Mouse (Mus musculus): Measurements from ENCODE around the gene Lcmt2.
"Not testable (repeated sequence)": the region's sequence is repeated elsewhere in the genome, so short reads cannot be mapped to it uniquely, and the experiment has no call there.

Lcmt2 gene

DNA sequence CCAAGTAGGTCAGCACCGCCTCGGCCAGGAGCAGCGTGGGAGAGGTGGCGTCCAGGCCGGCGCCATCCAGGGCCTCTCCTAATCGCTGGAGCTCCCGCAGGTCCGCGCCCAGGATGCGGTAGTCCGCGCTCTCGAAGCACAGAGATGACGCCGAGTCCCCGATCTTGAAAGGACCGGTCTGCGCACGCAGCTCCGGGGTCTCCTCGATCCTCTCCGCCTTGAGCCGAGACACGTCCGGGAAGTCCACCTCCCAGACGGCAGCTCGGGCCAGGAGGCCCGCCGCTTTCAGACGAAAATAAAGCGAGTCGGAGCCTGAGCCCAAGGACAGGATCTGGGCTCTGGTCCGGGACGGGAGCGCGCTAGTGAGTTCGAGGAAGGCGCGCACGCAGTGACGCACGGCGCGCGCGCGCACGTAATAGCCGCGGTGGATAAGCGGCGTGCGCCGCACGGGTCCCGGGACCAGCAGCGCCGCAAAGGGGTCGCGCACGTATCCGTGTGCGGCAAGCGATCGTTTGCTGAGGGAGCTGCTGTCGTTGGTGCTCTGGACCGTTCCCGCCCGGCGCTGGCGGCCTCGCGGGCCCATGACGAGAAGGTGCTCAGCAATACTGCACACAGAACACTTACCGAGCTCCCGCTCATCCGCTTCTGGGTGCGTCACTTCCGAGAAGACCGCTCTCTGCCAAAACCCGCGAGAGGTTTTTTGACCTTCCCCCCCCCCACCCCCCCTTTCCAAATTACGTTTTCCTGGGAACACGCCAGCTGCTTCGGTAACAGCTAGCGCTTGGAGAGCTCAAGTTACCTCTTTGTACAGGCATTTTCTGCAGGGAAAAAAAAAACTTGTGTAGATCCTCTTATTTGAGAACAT is at the start of gene Lcmt2, which contains the start of gene Adal:
Gene Lcmt2 (minus strand): TSS at position 636 of the 865 bp plus-strand sequence.
Gene Adal (plus strand): TSS at position 411 of the 865 bp plus-strand sequence.
- peak; percentile 94 for DNase-seq

DNA sequence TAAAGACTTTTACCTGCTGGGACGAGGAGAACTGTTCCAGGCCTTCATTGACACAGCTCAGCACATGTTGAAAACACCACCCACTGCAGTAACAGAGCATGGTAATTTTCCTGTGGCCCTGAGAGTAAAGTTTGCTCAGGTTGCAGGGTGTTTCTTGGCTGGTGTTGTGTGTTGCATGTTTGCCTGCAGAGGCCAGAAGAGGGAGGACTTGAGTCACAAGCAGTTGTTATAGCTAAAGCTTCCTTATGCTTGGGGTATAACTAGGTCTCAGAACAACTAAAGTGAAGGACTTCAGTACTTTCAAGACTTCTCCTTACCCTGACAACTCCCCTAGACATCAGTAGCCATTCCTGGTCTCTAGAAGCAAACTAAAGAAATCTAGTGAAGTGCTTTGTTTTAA is 48.1 kb upstream of the Lcmt2 start:
- no peak for DNase-seq

DNA sequence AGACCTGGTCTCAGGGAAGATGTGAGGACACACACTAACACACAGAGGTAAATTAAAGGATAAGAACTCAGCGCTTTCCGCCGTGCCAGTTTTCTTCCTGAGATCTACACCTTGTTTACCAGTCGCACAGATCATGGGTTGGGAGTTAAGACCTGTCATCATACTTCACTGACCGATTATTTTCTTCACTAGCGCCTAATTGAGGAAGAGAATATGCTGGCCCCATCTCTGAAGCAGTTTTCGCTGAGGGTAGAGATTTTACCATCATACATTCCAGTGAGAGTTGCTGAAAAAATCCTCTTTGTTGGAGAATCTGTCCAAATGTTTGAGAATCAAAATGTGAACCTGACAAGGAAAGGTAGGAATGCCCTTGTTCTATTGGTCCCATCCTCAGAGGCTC is 43.7 kb upstream of the Lcmt2 start:
- DNase-seq = no peak

DNA sequence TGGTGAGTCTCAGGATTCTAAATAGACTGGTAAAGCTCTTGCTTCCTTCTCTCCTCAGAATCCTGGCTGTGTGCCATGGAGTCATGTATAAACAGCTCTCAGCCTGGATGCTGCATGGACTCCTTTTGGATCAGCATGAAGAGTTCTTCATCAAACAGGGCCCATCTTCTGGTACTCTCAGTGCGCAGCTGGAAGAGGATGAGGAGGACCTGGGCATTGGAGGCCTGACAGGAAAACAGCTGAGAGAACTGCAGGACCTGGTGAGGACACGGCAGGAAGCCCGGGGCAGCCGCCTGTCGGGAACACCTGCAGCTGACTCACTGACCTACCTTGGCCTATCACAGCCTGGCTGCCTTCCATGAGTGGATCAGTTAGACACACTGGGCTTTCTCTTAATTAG is 43.0 kb upstream of the Lcmt2 start:
- no peak for DNase-seq

DNA sequence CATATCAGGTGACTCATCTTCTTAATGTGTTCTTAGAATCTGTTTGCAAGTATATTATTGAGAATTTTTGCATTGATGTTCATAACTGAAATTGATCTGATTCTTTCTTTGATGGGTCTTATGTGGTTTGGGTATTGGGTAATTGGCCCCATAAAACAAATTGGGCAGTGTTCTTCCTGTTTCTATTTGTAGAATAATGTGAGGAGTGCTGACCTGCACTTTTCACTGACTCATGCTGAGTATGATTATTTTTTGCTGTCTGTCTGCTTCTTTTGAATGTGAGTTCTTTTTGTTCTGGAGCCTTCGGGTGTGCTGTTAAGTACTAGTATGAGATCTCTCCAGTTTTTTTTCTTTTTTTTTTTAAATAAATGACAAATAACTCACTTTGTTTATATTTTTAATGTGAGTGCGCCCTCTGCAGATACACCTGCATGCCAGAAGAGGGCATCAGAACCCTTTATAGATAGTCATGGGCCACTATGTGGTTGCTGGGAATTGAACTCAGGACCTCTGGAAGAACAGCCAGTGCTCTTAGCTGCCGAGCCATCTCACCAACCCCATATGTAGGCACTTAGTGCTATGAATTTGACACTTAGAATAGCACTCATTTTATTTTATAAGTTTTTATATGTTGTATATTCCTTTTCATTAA is 38.5 kb upstream of the Lcmt2 start:
- no peak for DNase-seq

DNA sequence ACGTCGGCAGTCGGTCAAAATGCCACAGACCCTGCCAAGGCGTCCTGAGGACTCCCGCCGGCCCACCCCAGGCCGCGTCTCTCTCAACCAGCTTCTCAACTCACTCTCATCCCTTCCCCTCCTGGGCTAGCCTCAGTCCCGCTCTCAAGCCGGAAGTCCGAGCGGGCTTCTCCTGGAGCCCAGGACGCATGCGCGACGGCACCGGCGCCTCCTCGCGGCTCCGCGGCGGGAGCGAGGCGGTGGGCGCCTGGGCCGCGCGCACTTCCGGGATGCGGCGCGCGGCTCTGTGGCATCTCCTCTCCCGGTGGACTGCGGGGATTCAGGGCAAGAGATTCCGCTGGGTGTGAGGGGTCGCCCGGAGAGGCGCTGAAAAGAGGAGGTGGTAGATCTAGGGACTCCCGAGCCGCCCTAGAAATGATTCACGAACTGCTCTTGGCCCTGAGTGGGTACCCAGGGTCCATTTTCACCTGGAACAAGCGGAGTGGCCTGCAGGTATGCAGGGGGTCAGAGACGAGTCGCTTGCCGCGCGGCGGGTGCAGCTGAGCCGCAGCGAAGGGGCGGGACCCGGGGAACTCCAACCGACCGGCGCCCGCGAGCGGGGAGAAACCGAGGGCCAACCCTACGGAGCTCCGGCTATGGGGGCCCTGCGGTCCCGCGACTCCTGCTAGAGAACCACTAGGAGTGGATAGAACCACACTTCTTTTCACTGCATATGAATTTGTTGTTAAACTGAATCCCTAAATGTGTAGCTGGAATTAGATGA is 30.7 kb upstream of the Lcmt2 start, which contains the start of gene Zscan29:
Gene Zscan29 (minus strand): TSS at position 146 of the 763 bp plus-strand sequence.
- DNase-seq = peak; percentile 86

DNA sequence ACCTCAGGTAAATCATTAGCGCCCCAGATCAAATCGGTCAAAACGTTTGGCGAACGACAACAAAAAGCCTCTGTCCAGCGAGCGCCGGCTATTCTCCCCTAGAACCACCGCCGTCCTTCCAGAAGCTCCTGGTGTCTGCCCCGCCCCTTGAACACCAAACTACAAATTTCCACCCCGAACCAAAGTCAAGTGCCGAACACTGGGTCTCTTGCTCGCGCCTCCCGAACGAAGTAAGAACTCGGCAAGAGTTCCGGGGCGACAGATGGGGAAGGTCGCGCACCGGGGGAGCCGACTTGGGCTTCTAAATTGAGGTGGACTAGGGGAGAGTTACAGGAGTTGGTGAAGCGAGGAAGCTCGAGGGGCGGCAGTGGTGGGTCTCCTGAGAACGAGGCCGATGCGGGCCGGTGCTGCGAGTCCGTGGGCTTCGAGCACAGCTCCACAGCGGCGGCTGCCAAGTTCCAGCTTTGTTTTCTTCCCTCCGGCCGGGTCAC is 30.1 kb upstream of the Lcmt2 start, which contains the start of gene Tubgcp4:
Gene Tubgcp4 (plus strand): TSS at position 174 of the 491 bp plus-strand sequence.
- no peak for DNase-seq

DNA sequence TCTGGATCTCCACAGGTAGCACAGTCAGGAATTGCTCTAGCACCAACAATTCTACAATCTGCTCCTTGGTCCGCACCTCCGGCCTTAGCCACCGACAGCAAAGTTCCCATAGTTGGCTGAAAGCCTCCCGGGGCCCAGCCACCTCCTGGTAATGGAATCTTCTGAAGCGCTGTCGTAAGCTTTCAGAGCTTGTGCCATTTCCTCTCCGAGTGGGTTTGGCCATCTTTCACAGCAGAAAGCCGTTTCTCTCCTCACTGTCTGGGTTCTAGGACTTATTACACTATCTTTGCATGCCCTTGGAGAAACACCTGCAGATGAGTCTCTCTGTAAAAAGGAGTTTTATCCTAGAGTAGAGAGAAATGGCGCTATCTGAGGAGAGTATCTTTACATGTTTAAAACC is 29.4 kb upstream of the Lcmt2 start:
- no peak for DNase-seq

DNA sequence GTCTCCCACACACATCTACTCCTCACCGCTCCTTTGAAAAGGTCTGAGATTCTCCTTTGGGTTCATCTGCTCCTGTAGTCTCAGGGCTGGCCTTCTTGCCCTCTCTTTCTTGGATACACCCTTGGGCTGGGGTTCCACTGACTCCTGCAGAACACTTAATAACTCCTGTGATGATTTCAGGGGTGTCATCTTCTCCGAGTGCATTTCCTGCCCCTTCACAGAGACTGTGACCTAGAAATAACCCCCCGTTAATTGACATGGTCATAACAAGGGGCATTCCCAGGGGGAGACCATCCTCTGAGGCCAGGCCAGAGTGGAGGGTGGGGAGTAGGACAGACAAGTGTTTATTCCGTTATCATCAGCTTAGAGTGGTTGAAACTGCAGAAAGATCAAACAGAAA is 28.7 kb upstream of the Lcmt2 start:
- DNase-seq = no peak

DNA sequence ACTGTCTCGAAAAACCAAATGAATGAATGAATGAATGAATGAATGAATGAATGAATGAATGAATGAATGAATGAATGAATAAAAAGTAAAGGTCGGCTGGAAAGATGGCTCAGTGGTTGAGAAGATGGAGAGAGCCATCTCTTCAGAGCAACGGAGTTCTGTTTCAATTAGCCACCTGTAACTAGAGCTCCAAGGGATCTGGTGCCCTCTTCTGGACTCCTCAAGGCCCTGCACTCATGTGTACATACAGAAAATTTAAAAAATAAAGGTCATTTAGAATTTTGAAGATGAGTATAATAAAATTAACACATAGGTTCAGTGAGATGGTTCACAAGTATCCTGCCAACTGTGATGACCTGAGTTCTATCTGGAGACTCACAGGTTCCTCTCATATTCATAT is 12.6 kb upstream of the Lcmt2 start:
- DNase-seq = no peak

DNA sequence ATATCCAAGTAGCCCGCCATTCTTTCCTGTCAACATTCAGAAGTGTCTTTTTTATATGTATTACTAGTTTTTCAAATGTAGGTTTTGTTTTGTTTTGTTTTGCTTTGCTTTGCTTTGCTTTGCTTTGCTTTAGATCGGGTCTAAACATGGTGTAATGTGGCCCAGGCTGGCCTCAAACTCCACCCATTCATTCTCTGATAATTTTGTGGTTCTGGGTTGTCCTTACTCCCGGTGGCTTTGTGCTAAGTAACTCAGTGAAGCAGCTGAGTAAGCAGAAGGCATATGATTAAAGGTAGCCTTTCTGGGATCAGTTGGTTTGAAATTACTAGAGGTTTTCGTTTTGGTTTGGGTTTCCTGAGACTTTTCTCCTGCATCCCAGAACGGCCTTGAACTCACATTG is 9.2 kb upstream of the Lcmt2 start:
- DNase-seq = no peak

DNA sequence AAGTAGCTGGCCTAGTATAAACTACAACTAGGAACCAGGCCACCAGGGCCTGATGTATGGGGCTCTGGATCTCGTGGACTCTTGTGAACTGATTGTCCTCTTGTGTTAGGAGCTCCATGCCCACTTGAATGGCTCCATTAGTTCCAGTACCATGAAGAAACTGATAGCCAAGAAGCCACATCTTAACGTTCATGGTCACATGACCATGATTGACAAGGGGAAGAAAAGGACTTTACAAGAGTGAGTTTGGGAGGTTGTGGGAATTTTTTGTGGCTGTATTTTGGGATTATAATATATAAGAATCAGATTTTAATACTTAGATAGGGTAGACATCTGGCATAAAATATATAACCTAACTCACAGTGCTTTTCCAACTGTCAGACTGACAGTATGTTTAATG is 2.0 kb upstream of the Lcmt2 start:
- DNase-seq = no peak

DNA sequence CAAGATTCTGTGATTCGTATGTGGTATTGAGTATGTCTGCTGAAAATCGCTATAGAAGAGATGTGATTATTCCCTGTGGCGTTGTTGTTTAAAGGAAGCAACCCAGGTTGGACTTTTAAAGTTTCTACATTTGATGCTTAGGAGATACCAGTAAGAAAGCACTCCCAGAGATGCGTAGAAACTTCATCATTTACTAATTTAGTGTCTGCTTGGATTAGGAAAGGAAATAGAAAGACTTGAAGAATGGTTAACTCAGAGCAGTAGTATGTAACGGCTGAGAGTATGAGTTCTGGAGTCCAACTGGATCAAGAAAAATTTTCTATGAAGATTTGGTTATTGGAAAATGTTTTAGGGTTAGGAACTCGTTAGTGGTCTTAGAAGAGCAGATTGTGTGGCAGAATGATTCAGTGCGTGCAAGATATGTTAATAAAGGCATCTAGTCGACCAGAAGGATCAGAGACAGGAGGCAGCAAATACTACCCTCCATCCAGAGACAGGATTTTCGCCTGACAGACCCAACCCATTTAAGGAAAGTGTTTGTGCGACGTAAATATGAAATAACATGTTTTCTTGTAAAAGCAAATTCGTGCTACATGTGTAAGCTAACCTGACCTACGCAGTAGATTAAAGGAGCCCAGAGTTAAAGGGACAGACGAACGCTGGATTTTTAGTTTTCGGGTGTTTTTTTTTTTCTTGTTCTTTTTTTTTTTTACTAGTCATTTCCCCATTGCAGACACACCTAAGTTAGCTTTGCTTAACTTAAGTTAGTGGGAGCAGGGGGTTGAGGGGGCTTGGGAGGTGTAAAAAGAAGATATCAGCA is 973 bp upstream of the Lcmt2 start:
- DNase-seq = no peak

DNA sequence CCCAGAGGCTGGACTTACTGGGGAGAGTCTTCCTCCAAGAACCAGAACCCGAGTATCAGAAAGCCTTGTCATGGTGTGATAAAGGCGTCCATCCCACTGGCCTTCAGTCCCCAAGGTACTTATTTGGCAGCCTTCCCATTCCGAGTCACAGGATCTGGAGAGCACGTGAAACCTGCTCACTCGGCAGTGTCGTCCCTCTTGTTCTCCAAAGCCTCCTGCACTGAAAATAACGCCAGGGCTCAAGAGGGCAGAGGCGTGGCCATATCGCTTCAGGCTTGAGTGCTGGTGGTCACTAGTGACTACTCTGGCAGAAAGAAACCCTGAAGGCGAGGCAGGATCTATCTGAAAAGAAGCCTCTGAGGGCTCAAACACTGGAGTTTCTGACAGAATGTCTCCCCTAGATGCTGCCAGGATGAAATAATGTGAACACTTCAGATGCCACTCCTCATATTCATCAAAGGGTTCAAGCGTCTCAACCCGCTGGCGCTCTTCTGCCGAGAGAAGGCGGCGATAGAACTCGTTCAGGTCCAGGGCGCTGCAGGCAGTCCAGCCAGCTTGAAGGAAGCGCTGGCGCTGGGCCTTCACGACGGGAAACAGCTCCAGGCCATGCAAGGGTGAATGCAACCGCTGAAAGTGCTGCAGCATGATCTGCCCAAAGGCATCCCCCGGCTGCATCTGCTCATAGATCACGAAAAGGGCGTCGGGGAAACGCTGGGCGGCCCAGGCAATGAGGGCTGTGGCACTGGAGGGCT is 1.0 kb downstream of the Lcmt2 start:
- DNase-seq = no peak

DNA sequence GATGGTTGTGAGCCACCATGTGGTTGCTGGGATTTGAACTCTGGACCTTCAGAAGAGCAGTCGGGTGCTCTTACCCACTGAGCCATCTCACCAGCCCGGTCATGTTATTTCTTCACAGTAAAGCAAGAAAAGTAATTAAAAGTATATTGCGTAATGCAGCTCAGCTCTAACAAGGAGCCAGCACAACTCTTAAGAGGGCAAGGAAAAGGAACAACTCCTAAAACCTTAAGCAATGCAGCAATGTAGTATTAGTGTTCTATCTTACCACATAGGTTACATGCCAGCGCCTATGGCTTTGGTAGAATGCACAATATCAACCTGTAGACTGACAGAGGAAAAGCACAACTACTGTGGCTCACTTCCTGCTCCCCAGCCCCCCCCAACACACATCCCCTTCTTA is 3.1 kb downstream of the Lcmt2 start:
- DNase-seq = no peak

DNA sequence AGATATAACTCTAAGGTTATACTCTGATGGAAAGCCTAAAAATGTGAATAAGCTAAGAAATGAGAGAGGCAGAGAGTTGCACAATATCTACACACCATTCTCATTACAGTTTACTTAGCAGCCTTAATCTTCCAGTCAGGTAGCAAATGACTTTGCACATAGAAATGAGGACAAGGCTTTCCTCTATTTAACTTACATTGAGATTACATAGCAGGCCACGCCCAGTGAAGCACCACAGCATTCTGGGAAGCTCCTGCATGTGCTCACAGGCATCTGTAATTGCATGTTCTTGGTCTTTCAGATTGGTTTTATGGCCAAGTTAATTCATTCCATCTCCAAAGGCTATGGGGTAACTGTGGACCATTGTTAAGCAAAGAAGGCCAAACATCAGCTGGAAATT is 7.6 kb downstream of the Lcmt2 start:
- no peak for DNase-seq

DNA sequence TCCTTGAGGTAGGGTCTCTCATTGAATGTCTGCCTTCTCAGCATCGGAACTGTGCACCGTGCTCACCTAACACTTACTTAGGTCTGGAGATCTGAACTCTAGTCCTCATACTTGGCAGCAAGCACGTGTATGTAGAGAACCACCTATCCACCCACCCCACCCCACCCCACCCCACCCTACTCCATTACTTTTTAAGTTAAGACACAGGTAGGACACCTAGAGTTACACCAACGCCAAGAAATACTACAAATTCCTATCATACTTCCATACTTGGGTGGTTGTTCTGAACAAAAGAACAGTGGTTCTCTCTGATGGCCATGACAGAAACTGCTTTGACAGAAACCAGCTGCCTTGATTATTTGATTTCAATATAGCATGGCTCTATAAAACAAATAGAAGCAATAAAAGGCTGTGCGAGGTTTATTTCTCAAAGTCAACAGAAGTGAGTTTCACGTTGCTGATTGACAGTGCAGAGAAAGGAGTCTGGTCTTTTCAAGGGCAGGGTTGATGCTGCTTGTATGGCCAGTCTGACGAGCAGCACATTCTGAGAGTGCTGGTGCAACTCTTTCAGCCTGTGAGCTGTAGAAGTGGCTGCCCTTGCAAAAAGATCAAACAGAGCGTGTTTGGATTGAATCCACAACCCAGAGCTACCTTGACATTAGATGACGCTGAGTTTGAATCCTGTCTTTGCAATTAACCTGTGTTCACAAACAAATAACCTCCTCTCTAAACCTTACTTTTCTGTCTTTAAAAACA is 11.4 kb downstream of the Lcmt2 start:
- no peak for DNase-seq

DNA sequence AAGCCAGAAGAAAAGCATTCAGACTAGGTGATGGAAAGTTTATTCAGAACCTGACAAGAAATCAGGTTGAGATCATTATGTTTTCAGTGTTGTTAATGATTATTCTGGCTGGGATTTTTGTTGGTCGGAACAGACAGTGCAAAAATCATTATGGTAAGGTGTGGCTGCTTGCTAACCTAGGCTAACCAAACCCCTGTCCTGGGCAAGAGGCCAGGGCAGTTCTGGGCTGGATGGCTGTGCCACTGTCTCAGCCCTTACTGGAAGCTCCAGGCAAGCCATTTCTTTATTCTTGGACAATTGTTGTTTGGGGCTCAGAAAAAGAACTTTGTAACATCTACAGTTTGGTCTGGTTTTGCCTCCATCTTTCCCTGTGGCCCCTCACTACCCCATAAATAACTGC is 12.9 kb downstream of the Lcmt2 start:
- DNase-seq = no peak

DNA sequence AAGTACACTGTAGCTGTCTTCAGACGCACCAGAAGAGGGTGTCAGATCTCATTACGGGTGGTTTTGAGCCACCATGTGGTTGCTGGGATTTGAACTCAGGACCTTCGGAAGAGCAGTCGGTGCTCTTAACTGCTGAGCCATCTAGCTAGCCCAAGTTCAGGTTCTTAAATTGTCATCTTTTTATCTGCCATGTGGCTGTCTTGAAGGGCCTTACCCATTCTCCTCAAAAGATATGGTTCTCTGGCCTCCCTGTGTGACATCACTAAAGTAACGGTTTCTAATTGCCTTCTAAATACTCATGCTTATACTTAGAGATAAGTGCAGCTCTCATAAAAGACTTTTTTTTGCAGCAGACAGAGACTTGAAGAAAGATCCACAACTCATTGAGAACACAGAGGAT is 14.2 kb downstream of the Lcmt2 start:
- DNase-seq = not testable (repeated sequence)

DNA sequence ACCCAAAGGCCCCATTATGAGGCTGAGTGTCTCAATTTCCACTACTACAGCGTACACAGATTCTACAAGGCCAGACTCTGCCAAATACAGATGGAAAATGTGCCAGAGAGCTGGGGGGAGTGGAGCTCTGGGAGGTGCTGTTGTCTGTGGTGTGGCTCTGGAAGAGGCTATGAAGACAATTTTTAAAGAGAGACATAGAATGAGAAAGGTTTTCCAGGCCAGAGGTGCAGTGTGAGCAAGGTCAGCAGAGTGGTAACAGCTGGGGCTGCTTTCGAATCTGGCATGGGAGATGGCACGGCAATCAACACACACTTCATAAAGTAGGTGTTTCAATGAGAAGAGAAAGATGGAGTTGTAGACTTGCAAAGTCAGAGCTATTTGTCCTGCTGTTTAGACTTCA is 21.2 kb downstream of the Lcmt2 start:
- DNase-seq = no peak

DNA sequence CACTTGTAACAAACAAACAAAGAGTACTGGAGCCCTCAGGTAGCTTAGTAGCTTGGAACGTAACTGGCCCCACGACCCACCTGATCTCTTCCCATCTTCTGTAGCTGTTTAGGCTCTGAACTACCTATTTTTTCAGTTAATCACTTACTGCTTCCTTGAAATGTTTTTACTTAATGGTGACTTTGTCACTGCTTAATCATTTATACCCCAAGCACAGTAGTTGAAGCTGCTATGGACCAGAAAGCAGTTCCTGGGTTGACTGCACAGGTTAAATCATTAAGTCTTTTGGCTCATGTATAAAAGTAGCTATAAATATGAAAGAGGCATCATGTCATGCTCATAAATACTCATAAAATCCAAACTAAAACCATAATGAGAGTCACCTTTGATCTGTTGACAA is 25.0 kb downstream of the Lcmt2 start:
- DNase-seq = no peak
